In the genomic region with DNA sequence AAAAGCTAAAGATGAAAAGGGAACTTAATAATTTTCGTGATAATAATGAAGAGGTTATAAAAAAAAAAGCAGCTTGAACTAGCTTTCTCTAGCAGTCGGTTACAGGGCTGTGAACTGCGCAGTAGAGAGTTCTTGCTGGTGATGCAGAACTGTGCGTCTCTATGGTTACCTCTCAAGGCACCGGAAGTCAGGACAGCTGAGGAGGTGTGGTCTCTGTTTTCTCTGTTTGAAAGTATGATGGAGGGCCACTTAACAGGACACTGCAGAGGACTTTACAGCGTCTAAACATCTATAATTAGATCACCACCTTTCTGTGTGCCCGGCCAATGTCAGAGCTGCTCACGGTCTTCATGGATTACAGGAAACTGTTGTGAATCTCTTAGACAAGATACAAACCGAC, we compare ENCODE assay signal across 10 mouse cellular contexts. TPM values are rescaled to one million over a fixed set of nuclear protein-coding genes. Genes with fewer than 3 reads are reported as not detected.
DNase-seq lines count a peak whose midpoint lies in the region; ATAC-seq lines count a peak whose summit lies in the region.
"Had no signal": no experiment of that assay in that cellular context is flagged by ENCODE, and none has a peak within 500 bp of the region (broad histone marks: within the 10 kb centered on the region; RNA-seq: fewer than 3 reads in every experiment).

No protein-coding gene starts in this region.

- 0 out of 2 replicates have a peak, but pooled peaks have one; percentile 49 for ATAC-seq in lung, embryonic 15.5 days (ENCODE audit: borderline replicate concordance, extremely low read depth, low FRiP score, low TSS enrichment)
- peak; percentile 69; the same call in 1 of the 2 replicates for ATAC-seq in heart, embryonic 14.5 days (ENCODE audit: insufficient number of reproducible peaks, insufficient read depth, low FRiP score, low read depth)

- H3K27me3 ChIP-seq in lung, embryonic 15.5 days, result no peaks in the 10 kb centered on the region
- no peaks in the 10 kb centered on the region for H3K27me3 ChIP-seq in heart, embryonic 14.5 days (ENCODE audit: control insufficient read depth, insufficient read depth, low read length)
- H3K27me3 ChIP-seq: embryonic facial prominence, embryonic 13.5 days; midbrain, embryonic 12.5 days had no signal

- H3K27ac ChIP-seq in lung, embryonic 15.5 days, result no peak overlapping the region
- H3K27ac ChIP-seq in heart, embryonic 14.5 days (replicated peaks in 1 of 2; ENCODE audit: control insufficient read depth in 1 of 2, insufficient read depth in 1 of 2, low read depth in 2 of 2, low read length in 2 of 2), result peak overlapping the region; percentile 20 to 27; a peak in 1 of 4 replicates
- H3K27ac ChIP-seq: embryonic facial prominence, embryonic 13.5 days; midbrain, embryonic 12.5 days had no signal

- no peaks in the 10 kb centered on the region for H3K36me3 ChIP-seq in lung, embryonic 15.5 days
- no peaks in the 10 kb centered on the region for H3K36me3 ChIP-seq in heart, embryonic 14.5 days (ENCODE audit: control insufficient read depth, insufficient read depth, low read length)
- H3K36me3 ChIP-seq: embryonic facial prominence, embryonic 13.5 days; midbrain, embryonic 12.5 days had no signal

- no peak overlapping the region for H3K4me3 ChIP-seq in lung, embryonic 15.5 days
- no peak overlapping the region for H3K4me3 ChIP-seq in heart, embryonic 14.5 days (ENCODE audit: control insufficient read depth in 1 of 2, insufficient read depth in 1 of 2, low read depth in 1 of 2, low read length in 2 of 2)
- H3K4me3 ChIP-seq: embryonic facial prominence, embryonic 13.5 days; midbrain, embryonic 12.5 days had no signal

- WGBS in lung, embryonic 15.5 days, result 16% methylated on average over 9 of the region's 9 CpGs
- 23% methylated on average over 9 of the region's 9 CpGs for WGBS in heart, embryonic 14.5 days

- DNase-seq in adrenal gland, postnatal 14 days, result peak; percentile 39
- DNase-seq in adrenal gland, postnatal 36 days, result no peak
- no peak for DNase-seq in lung, postnatal 4 days
- DNase-seq in naive thymus-derived CD4-positive, alpha-beta T cell, adult 2 months (ENCODE audit: low read depth), result peak; percentile 79
- DNase-seq in c-Kit-positive CD71-positive TER-119-positive erythroid progenitor cells, embryonic 14.5 days (ENCODE audit: low spot score), result no peak
- no peak for DNase-seq in adrenal gland, adult (ENCODE audit: inconsistent age in 2 of 2, low spot score in 1 of 2)

- no peaks in the 10 kb centered on the region for H3K4me1 ChIP-seq in lung, embryonic 15.5 days
- peaks cover 0 to 4% of the 10 kb centered on the region in 2 experiments; a peak in 1 of 4 replicates for H3K4me1 ChIP-seq in heart, embryonic 14.5 days (ENCODE audit: control insufficient read depth in 2 of 2, insufficient read depth in 2 of 2, low read length in 2 of 2)

- H3K9me3 ChIP-seq in lung, embryonic 15.5 days, result no peaks in the 10 kb centered on the region
- no peaks in the 10 kb centered on the region for H3K9me3 ChIP-seq in heart, embryonic 14.5 days (ENCODE audit: control insufficient read depth, low read length)
- H3K9me3 ChIP-seq: embryonic facial prominence, embryonic 13.5 days; midbrain, embryonic 12.5 days had no signal

- no peak overlapping the region for H3K4me2 ChIP-seq in lung, embryonic 15.5 days
- peak overlapping the region; percentile 9 for H3K4me2 ChIP-seq in heart, embryonic 14.5 days (ENCODE audit: low read length)
- H3K4me2 ChIP-seq: embryonic facial prominence, embryonic 13.5 days; midbrain, embryonic 12.5 days had no signal

- no peak overlapping the region; the same call in 1 of the 2 replicates for H3K9ac ChIP-seq in lung, embryonic 15.5 days
- H3K9ac ChIP-seq in heart, embryonic 14.5 days (ENCODE audit: low read length), result no peak overlapping the region
- H3K9ac ChIP-seq: embryonic facial prominence, embryonic 13.5 days; midbrain, embryonic 12.5 days had no signal

RNA-seq across cellular contexts. Expression of a gene that starts 16.0 kb away (rescaled TPM):
- total RNA-seq in adrenal gland, postnatal 14 days (2021), result 89.9 and 90.5 TPM in 2 replicates
- total RNA-seq in adrenal gland, postnatal 36 days (2021), result 100 to 1,000 TPM in 1 of 2 experiments, 10 to 100 TPM in 1; 96.4 to 119 TPM
- 171 and 177 TPM in 2 replicates for polyA plus RNA-seq in lung, embryonic 15.5 days (2015; fragmentation: Nextera tagmentation; extraction: Ambion mirVana)
- 186 and 200 TPM in 2 replicates for polyA plus RNA-seq in heart, embryonic 14.5 days (2014; fragmentation: Nextera tagmentation; extraction: Ambion mirVana)

RNA-seq across cellular contexts. Expression of a gene that starts 17.2 kb away (rescaled TPM):
- total RNA-seq in adrenal gland, postnatal 14 days (2021), result 56.7 and 60.1 TPM in 2 replicates
- total RNA-seq in adrenal gland, postnatal 36 days (2021), result 100 to 1,000 TPM in 1 of 2 experiments, 10 to 100 TPM in 1; 68.8 to 122 TPM
- polyA plus RNA-seq in lung, embryonic 15.5 days (2015; fragmentation: Nextera tagmentation; extraction: Ambion mirVana), result 95.9 and 98.0 TPM in 2 replicates
- 89.0 and 117 TPM in 2 replicates for polyA plus RNA-seq in heart, embryonic 14.5 days (2014; fragmentation: Nextera tagmentation; extraction: Ambion mirVana)

RNA-seq across cellular contexts. Expression of a gene that starts 26.2 kb away (rescaled TPM):
- 4.4 and 5.0 TPM in 2 replicates for total RNA-seq in adrenal gland, postnatal 14 days (2021)
- total RNA-seq in adrenal gland, postnatal 36 days (2021), result 1 to 10 TPM; 4.1 to 6.0 TPM
- polyA plus RNA-seq in lung, embryonic 15.5 days (2015; fragmentation: Nextera tagmentation; extraction: Ambion mirVana), result 24.4 and 26.5 TPM in 2 replicates
- polyA plus RNA-seq in heart, embryonic 14.5 days (2014; fragmentation: Nextera tagmentation; extraction: Ambion mirVana), result 5.1 and 5.5 TPM in 2 replicates

RNA-seq across cellular contexts. Expression of a gene that starts 41.1 kb away (rescaled TPM):
- 11.6 and 12.8 TPM in 2 replicates for total RNA-seq in adrenal gland, postnatal 14 days (2021)
- 10 to 100 TPM; 13.6 to 18.3 TPM for total RNA-seq in adrenal gland, postnatal 36 days (2021)
- polyA plus RNA-seq in lung, embryonic 15.5 days (2015; fragmentation: Nextera tagmentation; extraction: Ambion mirVana), result 6.9 and 9.1 TPM in 2 replicates
- polyA plus RNA-seq in heart, embryonic 14.5 days (2014; fragmentation: Nextera tagmentation; extraction: Ambion mirVana), result 7.6 and 8.1 TPM in 2 replicates

Comparison
In these comparisons a context has a peak if more than half of its experiments do, and no peak if none do; other contexts are left out.
1. DNase-seq: peak in adrenal gland, postnatal 14 days (single experiment) and naive thymus-derived CD4-positive, alpha-beta T cell, adult 2 months (single experiment); none in adrenal gland, postnatal 36 days (0 of 2), lung, postnatal 4 days (0 of 2), c-Kit-positive CD71-positive TER-119-positive erythroid progenitor cells, embryonic 14.5 days (single experiment) and adrenal gland, adult (0 of 2).